Mouse (Mus musculus) Patski (cell line): ENCODE data around the gene Lrrc10. TPM values are rescaled to one million over a fixed set of nuclear protein-coding genes. Genes with fewer than 3 reads are reported as not detected.

Experiments used
- ATAC-seq: fragments of 100-300 bp; one replicate; pipeline ENCODE4 v1.8.0; 2021
- CTCF ChIA-PET: fragments of 350-600 bp; sonication (Branson Sonifier 250); formaldehyde crosslinking; loops from one replicate; lab custom pipeline; 2022; ENCODE audit warnings: inconsistent platforms; lab: Charles Lee
- POLR2A ChIA-PET: fragments of 350-600 bp; sonication (Branson Sonifier 250); formaldehyde crosslinking; loops from one replicate; lab custom pipeline; 2022; ENCODE audit warnings: antibody characterized with exemption, inconsistent platforms; lab: Charles Lee
- DNase-seq: peaks from one replicate; pipeline ENCODE4 v3.0.0-alpha.2; 2011; ENCODE audit warnings: low read depth, low spot score
- H3K27me3 ChIP-seq: fragments of 371-371 bp; one replicate; pipeline ENCODE4 v1.5.1; 2021
- CTCF ChIP-seq: fragments of 100-300 bp; IDR thresholded peaks from one replicate; pipeline ENCODE4 v1.5.1; 2021
- in situ Hi-C: fragments of 300-500 bp; cut with MboI; formaldehyde crosslinking; loops from 3 replicates; pipeline ENCODE4 v1.11.1; 2018; ENCODE audit warnings: low pct_unique_long_range_greater_than_20kb, mixed read lengths
- polyA plus RNA-seq: library from polyadenylated mRNA; unstranded; gene quantifications from one replicate; pipeline ENCODE4 v1.2.3, GENCODE M21; 2021

The Lrrc10 gene
- polyA plus RNA-seq, 1 experiment from 2014 or later = not detected

- TF ChIP-seq CTCF = no peak
- DNase-seq = no peak
- CTCF ChIA-PET = interaction anchor here (1.1 kb wide), 1 partner anchor 29 kb away, joined by 3 read pairs; no protein-coding TSS in a partner anchor
- no peaks in the 10 kb centered on the region for H3K27me3 ChIP-seq
- POLR2A ChIA-PET = interaction anchor here (0.6 kb wide), 1 partner anchor 73 kb away, joined by 3 read pairs; no protein-coding TSS in a partner anchor
- no peak for ATAC-seq
- in situ Hi-C loops = loop anchor here (25.0 kb wide), 1 partner anchor 265 kb away; no protein-coding TSS in a partner anchor
Observed at GRCm38 (mm10) chr10:117072191-117072888, 27.2 kb downstream of the Lrrc10 start.

- POLR2A ChIA-PET = interaction anchor here (0.6 kb wide), 1 partner anchor 72 kb away, joined by 3 read pairs; no protein-coding TSS in a partner anchor
- TF ChIP-seq CTCF = no peak
- no peak for DNase-seq
- H3K27me3 ChIP-seq = no peaks in the 10 kb centered on the region
- no peak for ATAC-seq
- CTCF ChIA-PET = no interaction called here
- in situ Hi-C loops = loop anchor here (25.0 kb wide), 1 partner anchor 264 kb away; no protein-coding TSS in a partner anchor
Observed at GRCm38 (mm10) chr10:117073176-117073575, 28.0 kb downstream of the Lrrc10 start.

GRCm38 (mm10) chr10:117078284-117078683, 33.1 kb downstream of the Lrrc10 start:
- no peaks in the 10 kb centered on the region for H3K27me3 ChIP-seq
- CTCF ChIA-PET = interaction anchor here (1.0 to 1.2 kb wide), 2 partner anchors 12 to 133 kb away, joined by 4 to 5 read pairs; no protein-coding TSS in a partner anchor
- POLR2A ChIA-PET = no interaction called here
- peak; percentile 68 for TF ChIP-seq CTCF
- ATAC-seq (peak; percentile 47), DNase-seq (no peak)
- in situ Hi-C loops = no loop called here

- DNase-seq (no peak), ATAC-seq (no peak)
- ChIA-PET CTCF (no interaction called here), POLR2A (interaction anchor here (0.7 kb wide), 1 partner anchor 60 kb away, joined by 3 read pairs; no protein-coding TSS in a partner anchor)
- no peak for TF ChIP-seq CTCF
- H3K27me3 ChIP-seq = no peaks in the 10 kb centered on the region
- in situ Hi-C loops = no loop called here
Observed at GRCm38 (mm10) chr10:117081326-117081725, 36.2 kb downstream of the Lrrc10 start.

- no peaks in the 10 kb centered on the region for H3K27me3 ChIP-seq
- CTCF ChIA-PET = no interaction called here
- ATAC-seq (no peak), DNase-seq (no peak)
- in situ Hi-C loops = no loop called here
- TF ChIP-seq CTCF = no peak
- POLR2A ChIA-PET = no interaction called here
Observed at GRCm38 (mm10) chr10:117081914-117082359, 36.8 kb downstream of the Lrrc10 start.

GRCm38 (mm10) chr10:117089628-117090027, 44.5 kb downstream of the Lrrc10 start:
- no peaks in the 10 kb centered on the region for H3K27me3 ChIP-seq
- ATAC-seq (no peak), DNase-seq (peak; percentile 4)
- ChIA-PET POLR2A (interaction anchor here (1.5 kb wide), 1 partner anchor 55 kb away, joined by 3 read pairs; no protein-coding TSS in a partner anchor), CTCF (interaction anchor here (0.7 to 0.8 kb wide), 2 partner anchors 27 to 127 kb away, joined by 3 read pairs; no protein-coding TSS in a partner anchor)
- in situ Hi-C loops = no loop called here
- no peak for TF ChIP-seq CTCF

GRCm38 (mm10) chr10:117094504-117095329, 49.6 kb downstream of the Lrrc10 start:
- ATAC-seq = no peak
- TF ChIP-seq CTCF = no peak
- DNase-seq = no peak
- in situ Hi-C loops = no loop called here
- no peaks in the 10 kb centered on the region for H3K27me3 ChIP-seq
- CTCF ChIA-PET = interaction anchor here (1.0 kb wide), 1 partner anchor 44 kb away, joined by 3 read pairs; no protein-coding TSS in a partner anchor
- POLR2A ChIA-PET = interaction anchor here (1.2 kb wide), 1 partner anchor 23 kb away, joined by 5 read pairs; no protein-coding TSS in a partner anchor

GRCm38 (mm10) chr10:117096096-117096495, 51.0 kb downstream of the Lrrc10 start:
- POLR2A ChIA-PET = no interaction called here
- ATAC-seq (no peak), DNase-seq (no peak)
- CTCF ChIA-PET = no interaction called here
- no peaks in the 10 kb centered on the region for H3K27me3 ChIP-seq
- no peak for TF ChIP-seq CTCF
- in situ Hi-C loops = no loop called here

Other genes starting within 250 kb of the Lrrc10 start
- 0.06 TPM for gene Myrfl, start 148.4 kb upstream of the Lrrc10 start, polyA plus RNA-seq
- 198 TPM for gene Rab3ip, start 94.6 kb upstream of the Lrrc10 start, polyA plus RNA-seq
- gene Gm10271, start 72.7 kb upstream of the Lrrc10 start, polyA plus RNA-seq = not detected
- gene Best3, start 59.0 kb upstream of the Lrrc10 start, polyA plus RNA-seq = not detected
- 386 TPM for gene Cct2, start 18.5 kb downstream of the Lrrc10 start, polyA plus RNA-seq
- 16.4 TPM for gene Frs2, start 103.2 kb downstream of the Lrrc10 start, polyA plus RNA-seq
- gene Yeats4, start 179.2 kb downstream of the Lrrc10 start, polyA plus RNA-seq = 44.0 TPM
- 0.12 TPM for gene 9530003J23Rik, start 193.4 kb downstream of the Lrrc10 start, polyA plus RNA-seq
- gene Lyz2, start 237.0 kb downstream of the Lrrc10 start, polyA plus RNA-seq = 0.09 TPM
- gene Lyz1, start 247.5 kb downstream of the Lrrc10 start, polyA plus RNA-seq = 0.06 TPM